Mouse (Mus musculus): ENCODE measurements around the gene Nxph4. TPM values are rescaled to one million over a fixed set of nuclear protein-coding genes. Genes with fewer than 3 reads are reported as not detected.

Nxph4 gene
- polyA plus RNA-seq, 1 experiment from 2014 or later: 1.0 TPM

GRCm38 (mm10) chr10:127490160-127491127 lies 43.9 kb downstream of the Nxph4 start:
- Histone ChIP-seq H3K27ac (no peak overlapping the region), H3K4me1 (peaks cover 7% of the 10 kb centered on the region), H3K27me3 (ENCODE audit: low read depth, poor library complexity, severe bottlenecking) (peaks cover 4% of the 10 kb centered on the region; the same call in 1 of the 2 replicates), H3K4me3 (no peak overlapping the region), H3K9me3 (replicated peaks) (no peaks in the 10 kb centered on the region), H3K36me3 (peaks cover 88% of the 10 kb centered on the region)
- DNase-seq (ENCODE audit: low spot score): no peak
- 77% methylated on average over 18 of the region's 18 CpGs for WGBS

GRCm38 (mm10) chr10:127488856-127489255 lies 45.5 kb downstream of the Nxph4 start:
- WGBS: 91% methylated on average over 7 of the region's 7 CpGs
- peaks cover 88% of the 10 kb centered on the region for H3K36me3 ChIP-seq

GRCm38 (mm10) chr10:127485235-127485634 lies 49.1 kb downstream of the Nxph4 start:
- Histone ChIP-seq H3K36me3 (peaks cover 79% of the 10 kb centered on the region), H3K4me1 (peaks cover 3% of the 10 kb centered on the region), H3K27me3 (ENCODE audit: low read depth, poor library complexity, severe bottlenecking) (no peaks in the 10 kb centered on the region; the same call in 1 of the 2 replicates), H3K9me3 (replicated peaks) (no peaks in the 10 kb centered on the region), H3K4me3 (no peak overlapping the region), H3K27ac (no peak overlapping the region)
- DNase-seq (ENCODE audit: low spot score): no peak
- WGBS: 94% methylated on average over 10 of the region's 10 CpGs

More at GRCm38 (mm10) chr10:127488856-127489255, 45.5 kb downstream of the Nxph4 start:
- no peak for DNase-seq (ENCODE audit: low spot score)
- H3K4me3 ChIP-seq: no peak overlapping the region
- peaks cover 4% of the 10 kb centered on the region; the same call in 1 of the 2 replicates for H3K27me3 ChIP-seq (ENCODE audit: low read depth, poor library complexity, severe bottlenecking)
- no peak overlapping the region for H3K27ac ChIP-seq
- H3K4me1 ChIP-seq: peaks cover 7% of the 10 kb centered on the region
- no peaks in the 10 kb centered on the region for H3K9me3 ChIP-seq (replicated peaks)

- no peak for DNase-seq (ENCODE audit: low spot score)
- 86% methylated on average over 19 of the region's 19 CpGs for WGBS
- H3K27me3 ChIP-seq (ENCODE audit: low read depth, poor library complexity, severe bottlenecking): no peaks in the 10 kb centered on the region
- H3K9me3 ChIP-seq (replicated peaks): no peaks in the 10 kb centered on the region
- no peak overlapping the region for H3K4me3 ChIP-seq
- no peaks in the 10 kb centered on the region for H3K4me1 ChIP-seq
- H3K27ac ChIP-seq: no peak overlapping the region
- H3K36me3 ChIP-seq: peaks cover 77% of the 10 kb centered on the region
Measured at GRCm38 (mm10) chr10:127480833-127481813, 53.2 kb downstream of the Nxph4 start.

- WGBS: 94% methylated on average over 4 of the region's 4 CpGs
- H3K4me3 ChIP-seq: no peak overlapping the region
- peaks cover 75% of the 10 kb centered on the region for H3K36me3 ChIP-seq
- H3K4me1 ChIP-seq: no peaks in the 10 kb centered on the region
- DNase-seq (ENCODE audit: low spot score): no peak
- no peak overlapping the region for H3K27ac ChIP-seq
- H3K9me3 ChIP-seq (replicated peaks): no peaks in the 10 kb centered on the region
- H3K27me3 ChIP-seq (ENCODE audit: low read depth, poor library complexity, severe bottlenecking): no peaks in the 10 kb centered on the region
Measured at GRCm38 (mm10) chr10:127479131-127479530, 55.2 kb downstream of the Nxph4 start.

- 86% methylated on average over 7 of the region's 7 CpGs for WGBS
- no peak for DNase-seq (ENCODE audit: low spot score)
- H3K4me1 ChIP-seq: no peaks in the 10 kb centered on the region
- no peak overlapping the region for H3K4me3 ChIP-seq
- H3K9me3 ChIP-seq (replicated peaks): no peaks in the 10 kb centered on the region
- H3K27me3 ChIP-seq (ENCODE audit: low read depth, poor library complexity, severe bottlenecking): no peaks in the 10 kb centered on the region
- H3K27ac ChIP-seq: no peak overlapping the region
- H3K36me3 ChIP-seq: peaks cover 77% of the 10 kb centered on the region
Measured at GRCm38 (mm10) chr10:127477301-127477700, 57.1 kb downstream of the Nxph4 start.

GRCm38 (mm10) chr10:127476541-127476940 lies 57.8 kb downstream of the Nxph4 start:
- 90% methylated on average over 3 of the region's 3 CpGs for WGBS
- no peaks in the 10 kb centered on the region for H3K9me3 ChIP-seq (replicated peaks)

More at GRCm38 (mm10) chr10:127476541-127476940, 57.8 kb downstream of the Nxph4 start:
- Histone ChIP-seq H3K27ac (no peak overlapping the region), H3K27me3 (ENCODE audit: low read depth, poor library complexity, severe bottlenecking) (no peaks in the 10 kb centered on the region), H3K4me1 (peaks cover 4% of the 10 kb centered on the region), H3K4me3 (no peak overlapping the region), H3K36me3 (peaks cover 79% of the 10 kb centered on the region)
- no peak for DNase-seq (ENCODE audit: low spot score)

Other genes with a start within 250 kb of the Nxph4 start
- 16.7 and 18.8 TPM in 2 replicates for gene Mbd6, start 245.5 kb downstream of the Nxph4 start, polyA plus RNA-seq (2016; fragmentation: Nextera tagmentation; extraction: Ambion mirVana)
- gene Mars, start 222.8 kb downstream of the Nxph4 start, polyA plus RNA-seq (2016; fragmentation: Nextera tagmentation; extraction: Ambion mirVana): 170 and 205 TPM in 2 replicates
- gene Arhgap9, start 212.6 kb downstream of the Nxph4 start, polyA plus RNA-seq (2016; fragmentation: Nextera tagmentation; extraction: Ambion mirVana): 5.5 and 5.9 TPM in 2 replicates
- gene Gli1, start 192.6 kb downstream of the Nxph4 start, polyA plus RNA-seq (2016; fragmentation: Nextera tagmentation; extraction: Ambion mirVana): 10.9 and 11.7 TPM in 2 replicates
- gene Inhbe, start 180.1 kb downstream of the Nxph4 start, polyA plus RNA-seq (2016; fragmentation: Nextera tagmentation; extraction: Ambion mirVana): 0.13 TPM in 1 of 2 replicates, not detected in the other
- 0.10 and 0.23 TPM in 2 replicates for gene Inhbc, start 164.1 kb downstream of the Nxph4 start, polyA plus RNA-seq (2016; fragmentation: Nextera tagmentation; extraction: Ambion mirVana)
- 35.0 and 39.5 TPM in 2 replicates for gene R3hdm2, start 154.2 kb downstream of the Nxph4 start, polyA plus RNA-seq (2016; fragmentation: Nextera tagmentation; extraction: Ambion mirVana)
- gene Stac3, start 32.9 kb downstream of the Nxph4 start, polyA plus RNA-seq (2016; fragmentation: Nextera tagmentation; extraction: Ambion mirVana): 0.40 and 0.76 TPM in 2 replicates
- 1.4 and 3.4 TPM in 2 replicates for gene Ndufa4l2, start 19.6 kb downstream of the Nxph4 start, polyA plus RNA-seq (2016; fragmentation: Nextera tagmentation; extraction: Ambion mirVana)
- gene Shmt2, start 12.1 kb downstream of the Nxph4 start, polyA plus RNA-seq (2016; fragmentation: Nextera tagmentation; extraction: Ambion mirVana): 143 and 173 TPM in 2 replicates
- gene Lrp1, start 86.6 kb upstream of the Nxph4 start, polyA plus RNA-seq (2016; fragmentation: Nextera tagmentation; extraction: Ambion mirVana): 48.6 and 67.8 TPM in 2 replicates
- 8.4 and 9.7 TPM in 2 replicates for gene Stat6, start 108.4 kb upstream of the Nxph4 start, polyA plus RNA-seq (2016; fragmentation: Nextera tagmentation; extraction: Ambion mirVana)
- gene Nemp1, start 132.3 kb upstream of the Nxph4 start, polyA plus RNA-seq (2016; fragmentation: Nextera tagmentation; extraction: Ambion mirVana): 11.9 and 12.3 TPM in 2 replicates
- 13.1 and 17.4 TPM in 2 replicates for gene Nab2, start 134.0 kb upstream of the Nxph4 start, polyA plus RNA-seq (2016; fragmentation: Nextera tagmentation; extraction: Ambion mirVana)
- gene Myo1a, start 170.6 kb upstream of the Nxph4 start, polyA plus RNA-seq (2016; fragmentation: Nextera tagmentation; extraction: Ambion mirVana): 0.49 and 0.78 TPM in 2 replicates
- gene Tac2, start 189.9 kb upstream of the Nxph4 start, polyA plus RNA-seq (2016; fragmentation: Nextera tagmentation; extraction: Ambion mirVana): 2.1 and 2.8 TPM in 2 replicates
- 5.1 and 5.5 TPM in 2 replicates for gene Zbtb39, start 205.0 kb upstream of the Nxph4 start, polyA plus RNA-seq (2016; fragmentation: Nextera tagmentation; extraction: Ambion mirVana)
- gene Gpr182, start 217.2 kb upstream of the Nxph4 start, polyA plus RNA-seq (2016; fragmentation: Nextera tagmentation; extraction: Ambion mirVana): 0.50 and 0.51 TPM in 2 replicates
- not detected in 2 replicates for gene Rdh1, start 225.2 kb upstream of the Nxph4 start, polyA plus RNA-seq (2016; fragmentation: Nextera tagmentation; extraction: Ambion mirVana)
- not detected in 2 replicates for gene Rdh16f1, start 225.2 kb upstream of the Nxph4 start, polyA plus RNA-seq (2016; fragmentation: Nextera tagmentation; extraction: Ambion mirVana)
- gene Rdh9, start 241.8 kb upstream of the Nxph4 start, polyA plus RNA-seq (2016; fragmentation: Nextera tagmentation; extraction: Ambion mirVana): 0.06 and 0.13 TPM in 2 replicates